Mouse (Mus musculus): ENCODE measurements around the gene Nat8f2. TPM values are rescaled to one million over a fixed set of nuclear protein-coding genes. Genes with fewer than 3 reads are reported as not detected.
A peak's percentile ranks its signal among the peaks of the same experiment; 100 is the strongest.
"Not testable (repeated sequence)": the region's sequence is repeated elsewhere in the genome, so short reads cannot be mapped to it uniquely, and the experiment has no call there.

Gene Nat8f2
- total RNA-seq, 2 experiments from 2014 or later = not detected

GRCm38 (mm10) chr6:85864900-85865639 is 3.9 kb downstream of the Nat8f2 start:
- ATAC-seq (replicated peaks; ENCODE audit: poor library complexity) = not testable (repeated sequence)

GRCm38 (mm10) chr6:85863840-85864239 is 5.1 kb downstream of the Nat8f2 start:
- ATAC-seq (replicated peaks; ENCODE audit: poor library complexity) = no peak

- no peak for ATAC-seq (replicated peaks; ENCODE audit: poor library complexity)
These were observed 5.8 kb downstream of the Nat8f2 start for GRCm38 (mm10) chr6:85863136-85863535.

- ATAC-seq (replicated peaks; ENCODE audit: poor library complexity) = no peak
These were observed 6.4 kb downstream of the Nat8f2 start for GRCm38 (mm10) chr6:85862565-85862964.

- no peak for ATAC-seq (replicated peaks; ENCODE audit: poor library complexity)
These were observed 7.7 kb downstream of the Nat8f2 start for GRCm38 (mm10) chr6:85861247-85861646.

- ATAC-seq (replicated peaks; ENCODE audit: poor library complexity) = no peak
These were observed 12.7 kb downstream of the Nat8f2 start for GRCm38 (mm10) chr6:85856194-85856678.

- ATAC-seq (replicated peaks; ENCODE audit: poor library complexity) = no peak
These were observed 15.5 kb downstream of the Nat8f2 start for GRCm38 (mm10) chr6:85853481-85853880.

GRCm38 (mm10) chr6:85851062-85851773 is 17.7 kb downstream of the Nat8f2 start:
- ATAC-seq (replicated peaks; ENCODE audit: poor library complexity) = peak; percentile 75

- ATAC-seq (replicated peaks; ENCODE audit: poor library complexity) = no peak
These were observed 19.7 kb downstream of the Nat8f2 start for GRCm38 (mm10) chr6:85849240-85849639.

- ATAC-seq (replicated peaks; ENCODE audit: poor library complexity) = no peak
These were observed 20.8 kb downstream of the Nat8f2 start for GRCm38 (mm10) chr6:85848140-85848539.

- ATAC-seq (replicated peaks; ENCODE audit: poor library complexity) = no peak
These were observed 22.0 kb downstream of the Nat8f2 start for GRCm38 (mm10) chr6:85846921-85847320.

GRCm38 (mm10) chr6:85843677-85844458 is 25.1 kb downstream of the Nat8f2 start:
- peak; percentile 34; the same call in 1 of the 2 replicates for ATAC-seq (replicated peaks; ENCODE audit: poor library complexity)

- ATAC-seq (replicated peaks; ENCODE audit: poor library complexity) = no peak
These were observed 29.0 kb downstream of the Nat8f2 start for GRCm38 (mm10) chr6:85839982-85840381.

GRCm38 (mm10) chr6:85838674-85839073 is 30.3 kb downstream of the Nat8f2 start:
- ATAC-seq (replicated peaks; ENCODE audit: poor library complexity) = no peak

GRCm38 (mm10) chr6:85837307-85837706 is 31.7 kb downstream of the Nat8f2 start:
- peak; percentile 60; the same call in 1 of the 2 replicates for ATAC-seq (replicated peaks; ENCODE audit: poor library complexity)

- peak; percentile 52; the same call in 1 of the 2 replicates for ATAC-seq (replicated peaks; ENCODE audit: poor library complexity)
These were observed 32.1 kb downstream of the Nat8f2 start for GRCm38 (mm10) chr6:85836827-85837226.

GRCm38 (mm10) chr6:85836098-85836497 is 32.9 kb downstream of the Nat8f2 start:
- ATAC-seq (replicated peaks; ENCODE audit: poor library complexity) = not testable (repeated sequence)

- ATAC-seq (replicated peaks; ENCODE audit: poor library complexity) = not testable (repeated sequence)
These were observed 33.9 kb downstream of the Nat8f2 start for GRCm38 (mm10) chr6:85835104-85835503.

- ATAC-seq (replicated peaks; ENCODE audit: poor library complexity) = not testable (repeated sequence)
These were observed 34.4 kb downstream of the Nat8f2 start for GRCm38 (mm10) chr6:85834504-85835100.

- ATAC-seq (replicated peaks; ENCODE audit: poor library complexity) = no peak
These were observed 37.1 kb downstream of the Nat8f2 start, which contains the start of gene Nat8 for GRCm38 (mm10) chr6:85831796-85832321. Nat8 (minus strand) TSS chr6:85832082.
